In the genomic region with DNA sequence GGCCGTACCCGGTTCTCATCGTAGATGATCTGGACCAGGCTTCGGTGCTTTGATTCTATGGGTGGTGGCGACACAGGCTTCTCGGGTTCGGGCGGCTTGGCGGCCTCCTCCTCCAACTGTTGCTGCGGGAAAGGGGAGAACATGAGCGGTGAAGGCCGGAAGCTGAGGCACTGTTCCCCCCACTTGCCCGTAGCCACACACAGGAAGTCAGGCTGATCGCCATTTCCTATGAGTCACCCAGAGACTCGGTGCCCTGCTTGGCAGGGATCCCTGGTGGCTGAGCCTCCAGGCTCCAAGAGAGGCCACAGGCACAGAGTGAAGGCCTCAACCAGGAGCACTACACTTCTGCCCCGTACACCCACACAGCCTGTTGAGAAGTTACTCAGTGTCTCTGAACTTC, we compare ENCODE assay signal across 7 mouse cellular contexts.
DNase-seq lines count a peak whose midpoint lies in the region; TF ChIP-seq lines count a peak whose summit lies in the region.

No protein-coding gene starts in this region.

- DNase-seq in 3134 (ENCODE audit: extremely low read depth, insufficient read length, low spot score): peak; percentile 72
- peak; percentile 89 for DNase-seq in 3T3-L1 (ENCODE audit: low read depth, low spot score)
- peak; percentile 64 for DNase-seq in heart, postnatal 25 days (ENCODE audit: low spot score)
- DNase-seq in lung, postnatal 25 days (ENCODE audit: low spot score): peak; percentile 69
- DNase-seq in thymus, postnatal 25 days: peak; percentile 66
- no peak for DNase-seq in frontal cortex, postnatal 14 days (ENCODE audit: low spot score in 2 of 2)

- H3K4me3 ChIP-seq in bone marrow macrophage, adult 2 months (ENCODE audit: insufficient read depth, low read length): peak overlapping the region; percentile 48

- peak overlapping the region; percentile 72 for H3K27ac ChIP-seq in bone marrow macrophage, adult 2 months (ENCODE audit: insufficient read depth, low read depth, low read length)

- TF ChIP-seq CTCF in bone marrow macrophage, adult 2 months (IDR thresholded peaks at IDR 0.05; ENCODE audit: low read depth, low read length): no peak

- intact Hi-C loops in heart, postnatal 25 days (cut with DNase I): loop anchor here (2.0 to 5.0 kb wide), 5 partner anchors 39 to 205 kb away; no protein-coding TSS in a partner anchor

- H3K4me1 ChIP-seq in bone marrow macrophage, adult 2 months (ENCODE audit: control insufficient read depth, insufficient read depth, low read length): peaks cover 30% of the 10 kb centered on the region

- TF ChIP-seq POLR2A in bone marrow macrophage, adult 2 months (IDR thresholded peaks at IDR 0.05; ENCODE audit: borderline replicate concordance, low read depth, low read length): no peak

Comparison
In these comparisons a context has a peak if more than half of its experiments do, and no peak if none do; other contexts are left out.
1. DNase-seq: peak in 3134 (single experiment), 3T3-L1 (single experiment), heart, postnatal 25 days (single experiment), lung, postnatal 25 days (single experiment) and thymus, postnatal 25 days (single experiment); none in frontal cortex, postnatal 14 days (0 of 2).